Mouse (Mus musculus): ENCODE measurements at regions not wholly inside any gene's neighbourhood (a gene's known extent, or its start where the extent isn't known, plus 50 kb on each side); places are given as distances from the start of the nearest gene placed in this dataset.

GRCm38 (mm10) chr6:117514831-117515230, 326.1 kb upstream of the Zfp637 start:
- no peak for DNase-seq

GRCm38 (mm10) chr6:117516906-117517305, 324.1 kb upstream of the Zfp637 start:
- no peak for DNase-seq

GRCm38 (mm10) chr6:117518939-117519338, 322.0 kb upstream of the Zfp637 start:
- DNase-seq: no peak

- DNase-seq: no peak
Observed at GRCm38 (mm10) chr6:117519466-117519865, 321.5 kb upstream of the Zfp637 start.

- no peak for DNase-seq
Observed at GRCm38 (mm10) chr6:117526161-117526935, 314.6 kb upstream of the Zfp637 start.

- no peak for DNase-seq
Observed at GRCm38 (mm10) chr6:117527526-117527925, 313.5 kb upstream of the Zfp637 start.

GRCm38 (mm10) chr6:117534149-117534548, 306.8 kb upstream of the Zfp637 start:
- DNase-seq: no peak

GRCm38 (mm10) chr6:117534991-117535390, 306.0 kb upstream of the Zfp637 start:
- no peak for DNase-seq

- no peak for DNase-seq
Observed at GRCm38 (mm10) chr6:117536084-117536483, 304.9 kb upstream of the Zfp637 start.

GRCm38 (mm10) chr6:117542431-117542830, 298.5 kb upstream of the Zfp637 start:
- no peak for DNase-seq

GRCm38 (mm10) chr6:117544276-117545196, 296.4 kb upstream of the Zfp637 start:
- no peak for DNase-seq

GRCm38 (mm10) chr6:117550930-117551329, 290.1 kb upstream of the Zfp637 start:
- DNase-seq: no peak

- DNase-seq: no peak
Observed at GRCm38 (mm10) chr6:117552006-117552667, 288.8 kb upstream of the Zfp637 start.

GRCm38 (mm10) chr6:117563159-117563558, 277.8 kb upstream of the Zfp637 start:
- no peak for DNase-seq

- DNase-seq: no peak
Observed at GRCm38 (mm10) chr6:117563704-117564103, 277.3 kb upstream of the Zfp637 start.

- no peak for DNase-seq
Observed at GRCm38 (mm10) chr6:117566786-117567185, 274.2 kb upstream of the Zfp637 start.

GRCm38 (mm10) chr6:117567691-117568090, 273.3 kb upstream of the Zfp637 start:
- DNase-seq: no peak

GRCm38 (mm10) chr6:117569576-117570326, 271.2 kb upstream of the Zfp637 start:
- DNase-seq: no peak

GRCm38 (mm10) chr6:117570346-117570745, 270.6 kb upstream of the Zfp637 start:
- no peak for DNase-seq

- no peak for DNase-seq
Observed at GRCm38 (mm10) chr6:117570791-117571190, 270.2 kb upstream of the Zfp637 start.

GRCm38 (mm10) chr6:117572006-117572405, 269.0 kb upstream of the Zfp637 start:
- DNase-seq: no peak

GRCm38 (mm10) chr6:117573371-117573770, 267.6 kb upstream of the Zfp637 start:
- DNase-seq: no peak

- no peak for DNase-seq
Observed at GRCm38 (mm10) chr6:117574146-117574545, 266.8 kb upstream of the Zfp637 start.
